Mouse (Mus musculus) layer of hippocampus, postnatal 36 days (tissue): ENCODE measurements around the gene Gm10203. TPM values are rescaled to one million over a fixed set of nuclear protein-coding genes. Genes with fewer than 3 reads are reported as not detected.

Experiments
- total RNA-seq, 2 experiments: library from RNA; stranded (reverse); gene quantifications; 2 replicates each; pipeline ENCODE4 v1.2.3; 2021

Gene Gm10203
- total RNA-seq, 2 experiments from 2014 or later: not detected

Other genes starting within 250 kb of the Gm10203 start
- 1 to 10 TPM; 7.6 to 7.8 TPM for gene Caprin2, start 233.9 kb upstream of the Gm10203 start, total RNA-seq
- 1 to 10 TPM; 4.3 to 5.0 TPM for gene Sinhcaf, start 183.7 kb upstream of the Gm10203 start, total RNA-seq
- 10 to 100 TPM; 47.8 to 49.5 TPM for gene Dennd5b, start 28.5 kb upstream of the Gm10203 start, total RNA-seq
- 1 to 10 TPM; 4.1 to 5.0 TPM for gene Etfbkmt, start 9.7 kb downstream of the Gm10203 start, total RNA-seq
- 10 to 100 TPM; 27.1 to 32.5 TPM for gene Amn1, start 58.5 kb downstream of the Gm10203 start, total RNA-seq
- 10 to 100 TPM; 15.6 to 21.2 TPM for gene Resf1, start 179.2 kb downstream of the Gm10203 start, total RNA-seq